Mouse (Mus musculus): Measurements from ENCODE around the gene Mastl.

Gene Mastl

DNA sequence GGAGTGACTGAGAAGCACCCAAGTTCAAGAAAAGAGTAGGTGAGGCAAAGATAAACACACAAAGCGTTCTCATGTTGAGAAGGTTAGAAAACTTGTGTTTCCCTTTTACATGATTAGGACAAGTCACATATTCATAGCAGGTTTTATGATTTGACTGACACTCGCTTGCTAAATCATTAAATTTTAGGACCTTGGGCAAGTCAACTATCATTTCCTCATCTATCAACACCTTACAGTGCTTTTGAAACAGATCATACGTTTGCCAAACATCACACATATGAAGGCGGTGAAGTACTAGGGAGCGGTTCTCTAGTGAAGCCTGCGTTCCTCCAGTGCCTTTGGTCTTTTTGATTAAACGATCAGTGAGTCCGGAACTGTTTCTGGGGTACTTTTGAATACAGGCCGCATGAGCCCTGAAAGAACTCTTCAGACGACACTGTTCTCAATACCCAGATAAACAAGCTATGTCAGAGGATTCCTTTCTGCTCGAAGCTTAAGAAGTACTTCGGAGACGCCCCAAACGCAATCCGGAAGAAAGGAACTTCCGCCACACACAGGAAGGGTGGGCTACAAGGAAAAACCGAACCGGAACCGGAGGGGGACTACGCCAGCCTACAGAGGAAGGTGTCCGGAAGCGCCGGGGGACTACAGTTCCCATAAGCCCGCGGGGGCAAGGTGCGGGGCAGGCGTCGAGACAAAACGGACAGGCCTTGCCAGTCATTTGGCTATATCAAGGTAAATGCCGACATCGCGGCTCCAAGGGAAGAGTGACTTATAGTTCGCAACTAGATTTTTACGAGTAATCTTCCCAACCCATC, 88.1 kb downstream of the Mastl start, which contains the start of gene Acbd5:
Gene Acbd5, plus strand, starts transcription at position 616 of the 818 bp plus-strand sequence.
- in situ Hi-C loops (cut with MboI; ENCODE audit: low sequenced_read_pairs) = no loop called here

All from CH12F3 (cell line).